Mouse (Mus musculus) olfactory bulb, adult 2 months (tissue): ENCODE measurements at regions not wholly inside any gene's neighbourhood (a gene's known extent, or its start where the extent isn't known, plus 50 kb on each side); places are given as distances from the start of the nearest gene placed in this dataset.

Experiments
- CTCF ChIP-seq: fragments of 200-500 bp; IDR thresholded peaks from 2 replicates; pipeline ENCODE4 v1.5.1; 2012; ENCODE audit warnings: low read depth, mild to moderate bottlenecking, low read length, moderate library complexity; ENCODE audit not compliant: insufficient read depth
- POLR2A ChIP-seq: fragments of 200-500 bp; IDR thresholded peaks from 2 replicates; pipeline ENCODE4 v1.6.1; 2012; ENCODE audit warnings: mild to moderate bottlenecking, low read depth, low read length, moderate library complexity; ENCODE audit not compliant: insufficient read depth

DNA sequence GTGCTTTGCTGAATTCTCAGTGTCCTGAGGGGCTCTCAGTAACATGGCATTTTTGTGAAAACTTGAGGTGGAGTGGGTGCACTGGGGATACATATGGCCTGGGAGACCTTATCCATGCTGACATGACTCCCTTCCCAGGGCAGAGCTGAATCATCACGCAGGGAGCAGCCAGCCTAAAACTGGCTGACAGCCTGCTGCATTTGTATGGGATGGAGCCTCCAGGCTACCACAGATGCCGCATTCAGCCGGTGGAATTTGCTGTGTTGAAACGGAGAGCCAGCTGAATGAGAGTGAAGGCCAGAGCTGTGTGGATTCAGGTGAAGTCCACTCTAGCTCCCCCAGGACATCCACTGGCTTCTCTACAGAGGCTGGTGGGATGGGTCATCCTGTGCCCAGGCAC lies 85.9 kb upstream of the Prickle1 start:
- TF ChIP-seq CTCF = no peak
- TF ChIP-seq POLR2A = no peak
